Mouse (Mus musculus): Measurements from ENCODE around the gene Hist1h4d.

- no peak for TF ChIP-seq CTCF (IDR thresholded peaks at IDR 0.05; ENCODE audit: extremely low read depth, insufficient read length, insufficient replicate concordance, low read depth, low read length)
- TF ChIP-seq POLR2A (IDR thresholded peaks at IDR 0.05; ENCODE audit: low read depth, low read length): no peak
Measured at GRCm38 (mm10) chr13:23546694-23547093, 34.7 kb upstream of the Hist1h4d start.

Data from small intestine, adult 2 months (tissue).